Mouse (Mus musculus): Measurements from ENCODE around the gene Hcrtr1.

Hcrtr1 gene

DNA sequence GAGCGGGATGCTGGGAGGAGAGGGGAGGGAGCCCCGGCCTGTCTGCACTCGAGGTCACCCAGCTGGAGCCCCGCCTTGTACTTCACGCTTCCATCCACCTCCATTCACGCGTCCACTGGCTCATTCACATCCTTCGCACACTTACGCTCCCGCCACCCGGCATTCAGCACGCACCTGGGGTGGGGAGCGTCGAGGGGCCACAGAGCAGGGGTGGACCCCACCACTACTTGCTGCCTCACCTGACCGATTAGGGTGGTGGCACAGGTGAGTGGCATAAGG, at the start of gene Hcrtr1:
TSS of gene Hcrtr1 (minus strand) at position 146 of the 279 bp plus-strand sequence.
- DNase-seq (ENCODE audit: low spot score): no peak

DNA sequence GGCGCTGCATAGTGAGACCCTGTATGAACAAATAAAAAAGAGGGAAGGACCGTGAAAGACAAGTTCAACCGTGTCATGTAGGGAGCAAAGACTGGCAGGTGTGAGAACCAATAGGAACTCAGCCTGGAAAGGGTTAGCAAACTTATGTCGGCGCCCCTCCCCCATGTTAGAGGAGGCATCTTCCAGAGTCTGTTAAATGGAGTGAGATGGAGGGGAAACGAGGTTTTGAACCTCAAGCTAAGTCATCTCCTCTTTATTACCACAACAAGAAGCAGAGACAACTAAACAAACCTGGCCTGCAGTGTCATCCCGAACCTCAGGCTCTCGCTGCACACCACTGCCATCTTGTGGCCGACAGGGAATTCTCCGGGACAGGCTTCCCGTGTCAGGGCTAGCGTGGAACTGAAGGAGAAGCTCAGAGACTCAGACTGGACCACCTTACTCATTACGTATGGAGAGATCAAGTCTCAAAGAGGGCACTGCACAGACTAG, 49.7 kb upstream of the Hcrtr1 start:
- DNase-seq (ENCODE audit: low spot score): peak; percentile 61

DNA sequence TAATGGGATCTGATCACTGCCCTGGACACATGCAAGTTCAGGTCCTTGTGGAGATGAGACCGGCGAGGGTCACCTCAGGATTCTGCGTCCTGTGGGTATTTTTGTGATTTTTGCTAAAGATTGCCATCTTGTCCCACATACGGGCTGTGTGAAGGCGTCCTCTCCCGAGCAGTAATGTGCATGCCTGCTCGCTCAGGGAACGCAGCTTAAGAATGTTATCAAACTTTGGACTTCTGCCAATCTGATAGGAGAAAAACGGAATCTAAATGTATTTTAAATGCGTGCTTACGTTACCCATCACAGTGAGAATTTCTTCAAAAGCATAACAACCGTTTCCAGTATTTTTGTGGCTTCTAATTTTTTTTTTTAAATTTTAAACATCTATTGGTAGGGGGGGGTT, 47.7 kb upstream of the Hcrtr1 start:
- no peak for DNase-seq (ENCODE audit: low spot score)

DNA sequence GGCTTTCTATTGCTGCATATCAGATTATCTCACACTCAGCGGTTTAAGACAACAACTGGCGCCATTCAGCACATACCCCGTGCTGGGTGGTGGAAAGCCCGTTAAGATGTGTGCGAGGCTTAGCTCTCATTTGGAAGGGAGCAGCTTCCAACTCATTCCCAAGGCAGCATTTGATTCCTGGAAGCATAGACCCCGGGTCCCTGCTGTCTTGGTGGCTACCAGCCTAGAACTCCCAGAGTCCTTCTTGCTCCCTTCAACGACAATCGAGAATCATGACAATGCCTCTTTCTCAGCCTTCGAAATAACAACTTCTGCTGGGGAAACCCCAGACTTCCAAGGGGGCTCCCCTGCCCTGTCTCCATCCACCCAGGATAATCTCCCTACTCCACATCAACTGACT, 47.3 kb upstream of the Hcrtr1 start:
- no peak for DNase-seq (ENCODE audit: low spot score)

DNA sequence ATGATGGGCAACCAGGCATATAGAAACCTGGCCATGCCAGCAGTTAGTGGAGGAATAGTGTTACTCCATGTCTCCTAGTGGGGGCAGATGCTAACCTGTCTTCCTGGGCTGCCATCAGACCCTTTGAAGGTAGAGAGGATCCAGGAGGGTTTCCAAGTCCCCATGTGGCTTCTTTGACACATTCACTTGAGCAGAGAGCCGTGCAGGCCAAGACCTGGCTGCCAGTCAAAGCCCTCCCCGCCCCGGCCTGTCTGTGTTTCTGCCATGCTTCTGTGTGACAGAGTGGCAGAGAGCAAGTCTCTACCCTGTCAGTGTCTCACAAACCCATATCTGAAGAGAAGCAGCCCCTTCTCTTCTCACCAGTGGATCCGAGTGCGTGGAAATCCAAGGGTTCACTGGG, 44.7 kb upstream of the Hcrtr1 start:
- DNase-seq (ENCODE audit: low spot score): no peak

DNA sequence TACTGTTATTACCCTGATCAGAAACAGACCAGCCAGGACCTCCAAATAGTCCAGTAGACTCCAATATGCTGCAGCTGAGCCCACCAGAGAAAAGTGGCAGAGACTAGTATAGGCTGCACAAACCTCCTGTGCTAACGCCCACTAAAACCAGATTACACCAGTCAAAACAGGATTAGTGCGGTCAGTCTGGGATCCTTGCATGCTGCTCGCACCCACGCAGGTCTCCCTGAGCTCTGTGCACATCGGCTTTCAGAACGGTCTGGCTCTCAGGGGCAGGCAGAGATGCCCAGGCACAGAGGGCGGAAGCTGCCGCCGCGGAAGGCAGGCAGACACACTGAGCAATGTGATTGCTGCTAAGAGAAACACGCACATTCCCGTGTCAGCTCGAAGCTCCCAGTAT, 43.9 kb upstream of the Hcrtr1 start:
- DNase-seq (ENCODE audit: low spot score): no peak

DNA sequence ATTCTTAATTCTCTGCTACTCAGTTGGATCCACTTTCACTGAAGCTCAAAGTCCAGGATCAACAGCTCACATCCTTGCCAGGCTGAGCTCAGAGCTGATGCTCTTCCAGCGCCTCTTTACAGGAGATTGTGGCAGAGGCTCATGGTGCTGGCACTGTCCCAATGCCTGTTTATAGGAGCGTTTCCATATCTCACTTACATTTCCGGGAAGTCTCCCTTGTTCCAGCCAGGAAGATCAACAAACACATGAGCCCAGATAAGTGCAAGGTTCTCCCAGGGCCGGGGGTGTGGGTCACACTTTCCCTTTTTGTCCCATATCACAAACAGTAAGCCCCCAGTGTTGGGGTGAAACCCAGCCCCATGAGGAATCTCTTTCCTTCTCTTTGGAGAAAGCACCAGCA, 42.7 kb upstream of the Hcrtr1 start:
- DNase-seq (ENCODE audit: low spot score): no peak

DNA sequence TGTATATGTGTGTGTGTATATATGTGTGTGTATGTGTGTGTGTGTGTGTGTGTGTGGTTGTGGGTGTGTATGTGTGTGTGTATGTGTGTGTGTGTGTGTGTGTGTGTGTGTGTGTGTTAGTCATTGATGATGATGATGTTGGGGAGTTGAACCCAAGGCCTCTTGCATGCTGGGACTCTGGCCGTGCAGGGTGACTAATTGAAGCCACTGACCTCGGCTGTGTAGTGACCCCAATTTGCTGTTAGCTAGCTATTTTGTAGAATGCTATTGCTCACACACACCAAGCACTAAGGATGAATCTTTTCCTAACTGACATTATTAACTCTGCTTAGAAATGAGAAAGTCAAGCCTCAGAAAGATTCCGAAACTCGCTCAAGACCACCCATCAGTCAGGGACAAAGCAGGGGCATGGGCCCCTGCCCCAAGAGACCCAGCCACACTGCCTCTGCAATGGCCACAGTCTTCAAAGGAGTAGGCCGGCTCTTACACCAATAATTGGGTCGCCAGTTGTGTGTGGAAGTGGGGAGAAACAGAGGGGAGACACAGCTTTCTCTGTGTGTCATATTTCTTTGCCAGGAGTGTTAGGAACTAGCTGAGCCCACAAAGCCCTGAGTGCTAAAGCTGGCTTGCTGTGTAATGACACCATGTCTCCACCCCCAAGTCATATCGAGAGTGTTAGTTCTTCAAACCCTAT, 41.9 kb upstream of the Hcrtr1 start:
- no peak for DNase-seq (ENCODE audit: low spot score)

DNA sequence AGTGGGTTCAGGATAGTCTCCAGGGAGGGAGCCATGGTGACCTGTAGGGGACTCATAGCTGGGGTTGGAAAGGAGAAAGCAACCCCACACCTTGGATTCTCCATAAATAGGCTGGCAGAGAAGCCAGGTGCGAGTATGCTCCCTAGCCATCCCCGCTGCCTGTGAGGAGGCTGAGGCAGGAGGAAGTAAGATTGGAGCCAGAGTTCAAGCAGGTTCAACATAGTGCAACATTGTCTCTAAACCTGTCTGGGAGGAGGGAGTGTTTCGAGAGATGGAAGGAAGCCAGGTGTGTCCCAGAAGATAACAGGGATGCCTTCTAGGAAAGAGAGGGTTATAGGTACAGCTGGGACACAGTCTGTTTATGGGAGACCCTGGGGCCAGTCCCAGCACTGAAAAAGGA, 40.7 kb upstream of the Hcrtr1 start:
- no peak for DNase-seq (ENCODE audit: low spot score)

DNA sequence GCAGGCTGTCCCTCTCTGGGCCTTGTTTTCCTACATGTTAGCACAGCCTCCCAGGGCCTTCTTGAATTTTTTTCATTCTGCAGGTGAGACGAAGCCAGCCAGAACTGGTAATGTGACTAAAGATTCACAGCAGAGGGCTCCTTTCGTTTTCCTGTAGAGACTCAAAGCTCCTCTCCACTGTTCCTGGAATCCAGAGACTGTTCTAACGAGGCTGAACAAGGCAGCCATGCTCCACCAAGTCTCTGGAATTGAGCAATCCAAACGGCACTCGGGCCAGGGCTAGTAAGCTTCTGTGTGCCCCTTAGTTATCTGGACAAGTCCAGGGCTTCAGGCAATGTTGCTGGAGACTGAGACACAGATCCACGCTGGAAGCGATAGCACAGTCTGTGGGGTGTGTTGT, 38.4 kb upstream of the Hcrtr1 start:
- no peak for DNase-seq (ENCODE audit: low spot score)

DNA sequence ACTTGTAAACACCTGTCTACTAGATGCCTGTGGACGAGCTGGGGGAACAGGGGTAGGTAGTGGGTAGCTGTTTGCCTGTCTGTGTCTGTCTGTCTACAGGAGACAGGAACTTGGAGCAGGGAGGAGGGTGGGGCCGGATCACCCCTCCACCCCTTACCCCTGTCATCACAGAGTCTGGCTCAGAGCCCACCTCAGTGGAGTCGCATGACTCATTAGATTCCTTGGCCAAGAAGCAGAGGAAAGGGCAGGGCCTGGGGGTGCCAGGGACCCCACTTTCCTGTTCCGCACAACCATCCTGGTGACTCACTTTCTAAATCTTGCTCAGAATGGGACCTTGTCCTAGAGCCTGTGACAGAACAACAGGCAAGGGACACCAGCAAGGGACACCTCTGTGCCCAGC, 37.9 kb upstream of the Hcrtr1 start:
- DNase-seq (ENCODE audit: low spot score): no peak

DNA sequence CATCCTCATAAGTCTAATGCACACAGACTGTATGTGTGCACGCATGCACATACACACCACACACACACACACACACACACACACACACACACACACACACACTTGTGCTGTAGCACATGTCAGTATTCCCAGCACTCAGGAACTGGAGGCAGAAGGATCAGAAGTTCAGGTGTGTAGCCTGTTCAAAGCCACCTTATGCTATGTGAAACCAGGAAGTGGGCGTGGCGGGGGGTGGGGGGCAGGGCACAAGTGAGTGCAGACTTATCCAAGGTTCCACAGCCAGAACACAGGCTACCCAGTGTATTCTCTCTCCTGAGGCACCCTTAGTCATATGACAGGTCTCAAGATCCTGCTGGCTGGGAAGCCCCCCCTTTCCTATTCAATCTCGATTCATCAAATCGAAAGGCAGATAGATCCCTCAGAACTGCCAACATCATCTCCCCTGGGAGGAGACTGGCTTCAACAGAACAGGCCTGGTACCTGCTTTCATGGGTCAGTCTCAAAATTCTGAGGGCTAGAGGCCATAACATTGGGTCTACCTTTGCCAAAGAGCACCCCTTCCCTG, 37.1 kb upstream of the Hcrtr1 start:
- DNase-seq (ENCODE audit: low spot score): no peak

DNA sequence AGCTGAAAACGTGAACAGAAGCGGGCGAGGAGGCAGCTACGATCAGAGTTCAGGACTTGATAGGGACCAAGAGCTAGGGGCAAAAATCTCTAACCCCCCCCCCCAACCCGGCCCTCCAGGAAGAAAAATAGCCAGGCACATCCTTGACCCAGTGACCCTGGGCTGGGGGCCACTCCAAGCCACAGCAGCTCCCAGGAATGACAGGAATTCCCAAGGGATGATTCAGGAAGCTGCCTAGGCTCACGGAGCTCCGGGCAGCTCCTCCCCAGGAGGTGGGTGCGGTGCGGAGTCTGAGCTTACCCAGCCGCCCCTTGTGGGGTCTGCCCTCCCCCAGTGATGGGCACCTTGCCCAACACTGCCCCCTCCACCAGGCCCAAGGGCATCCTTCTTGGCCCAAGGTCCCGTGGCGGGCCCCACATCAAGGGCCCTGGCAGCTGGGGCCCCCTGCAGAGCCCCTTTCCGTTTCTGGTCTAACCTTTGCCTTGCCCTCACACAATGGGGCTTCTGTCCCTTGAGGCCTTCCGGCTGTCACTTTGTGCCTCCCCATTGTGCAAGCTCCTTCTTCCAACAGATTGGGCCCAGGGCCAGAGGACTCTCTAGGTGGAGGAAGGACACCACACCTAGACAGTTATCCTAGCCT, 36.0 kb upstream of the Hcrtr1 start, which contains the start of gene Tinagl1:
TSS of gene Tinagl1 (minus strand) at position 51 of the 640 bp plus-strand sequence.
- DNase-seq (ENCODE audit: low spot score): no peak

DNA sequence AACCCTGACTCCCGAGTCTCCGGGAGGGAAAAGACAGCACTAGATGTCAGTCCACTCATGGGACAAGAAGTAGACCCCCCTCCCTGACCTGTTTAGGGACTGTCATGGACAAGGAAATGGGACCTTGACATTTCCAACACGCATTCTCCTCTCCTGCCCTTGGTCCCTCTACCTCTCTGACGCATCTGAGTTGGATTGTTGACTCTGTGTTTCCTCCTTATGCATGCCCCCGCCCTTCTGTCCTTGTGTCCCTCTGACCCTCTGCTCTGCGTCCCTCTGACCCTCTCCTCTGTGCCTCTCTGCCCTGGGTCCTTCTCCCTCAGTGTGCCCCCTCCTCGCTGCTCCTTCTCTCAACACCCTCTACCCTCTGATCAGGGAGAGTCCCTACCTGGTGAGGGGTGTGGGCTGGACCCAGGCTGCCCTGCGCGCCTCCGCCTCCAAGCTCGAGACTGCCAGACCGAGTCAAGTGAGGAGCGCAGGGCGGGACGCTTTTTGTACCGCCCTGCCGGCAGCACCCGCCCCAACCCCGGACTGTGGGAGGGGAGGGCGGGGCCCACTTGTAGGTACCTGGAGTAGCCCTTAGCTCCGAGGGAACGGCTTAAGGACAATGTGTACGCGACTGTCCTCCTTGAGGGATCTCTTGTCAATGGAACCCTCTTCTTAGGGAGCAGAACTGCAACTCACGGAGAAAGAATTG, 35.3 kb upstream of the Hcrtr1 start:
- DNase-seq (ENCODE audit: low spot score): peak; percentile 68

DNA sequence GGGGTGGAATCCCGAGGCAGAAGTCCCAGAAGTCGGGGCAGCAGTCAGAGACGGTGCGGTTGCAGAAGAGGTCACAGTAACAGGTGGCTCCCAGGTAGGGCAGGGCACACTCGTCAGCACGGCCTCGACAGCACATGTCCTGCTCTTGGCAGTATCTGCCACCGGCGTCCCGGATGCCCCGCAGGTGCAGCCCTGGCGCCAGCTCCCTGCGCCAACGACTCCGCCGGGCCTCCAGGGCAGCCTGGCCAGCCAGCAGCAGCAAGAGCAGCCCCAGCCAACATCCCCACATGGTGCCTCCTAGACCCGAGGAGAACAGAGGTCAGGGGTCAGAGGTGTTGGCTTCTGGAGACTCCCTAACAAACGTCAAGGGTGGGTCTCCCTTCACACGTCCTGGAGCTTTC, 34.8 kb upstream of the Hcrtr1 start:
- DNase-seq (ENCODE audit: low spot score): no peak

DNA sequence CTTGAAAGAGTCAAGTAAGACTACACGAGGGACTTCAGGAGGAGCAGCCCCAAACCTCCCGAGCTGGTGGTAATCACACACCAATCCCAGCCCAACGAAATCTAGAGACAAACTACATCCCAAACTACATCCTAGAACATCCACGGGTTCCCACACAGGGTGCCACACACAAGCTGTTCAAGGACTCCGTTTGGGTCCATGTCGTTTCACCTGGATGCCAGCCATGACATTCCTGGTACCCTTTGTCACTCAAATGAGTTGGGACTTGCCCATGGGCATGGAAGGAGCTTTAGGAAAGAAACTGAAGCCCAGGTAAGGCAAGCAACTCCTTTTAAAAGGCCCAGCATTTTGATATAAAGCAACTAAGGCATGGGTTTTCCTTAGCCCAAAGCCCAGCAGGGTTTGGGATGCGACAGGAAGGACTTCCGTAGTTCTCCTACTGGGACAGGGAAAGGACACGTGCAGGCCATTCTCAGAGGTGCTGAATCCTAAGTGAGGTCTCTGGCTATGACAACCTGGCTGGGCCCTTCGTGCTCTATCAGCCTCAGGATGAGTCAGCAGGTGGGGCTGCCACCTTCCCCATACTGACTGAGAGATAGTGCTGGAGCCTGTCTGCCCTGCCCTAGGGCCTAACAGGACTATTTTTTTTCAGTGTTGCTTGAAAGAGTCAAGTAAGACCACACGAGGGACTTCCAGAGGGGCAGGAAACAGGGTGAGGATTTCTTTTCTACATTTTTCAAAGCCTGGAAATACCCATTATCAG, 34.1 kb upstream of the Hcrtr1 start:
- peak; percentile 61 for DNase-seq (ENCODE audit: low spot score)

DNA sequence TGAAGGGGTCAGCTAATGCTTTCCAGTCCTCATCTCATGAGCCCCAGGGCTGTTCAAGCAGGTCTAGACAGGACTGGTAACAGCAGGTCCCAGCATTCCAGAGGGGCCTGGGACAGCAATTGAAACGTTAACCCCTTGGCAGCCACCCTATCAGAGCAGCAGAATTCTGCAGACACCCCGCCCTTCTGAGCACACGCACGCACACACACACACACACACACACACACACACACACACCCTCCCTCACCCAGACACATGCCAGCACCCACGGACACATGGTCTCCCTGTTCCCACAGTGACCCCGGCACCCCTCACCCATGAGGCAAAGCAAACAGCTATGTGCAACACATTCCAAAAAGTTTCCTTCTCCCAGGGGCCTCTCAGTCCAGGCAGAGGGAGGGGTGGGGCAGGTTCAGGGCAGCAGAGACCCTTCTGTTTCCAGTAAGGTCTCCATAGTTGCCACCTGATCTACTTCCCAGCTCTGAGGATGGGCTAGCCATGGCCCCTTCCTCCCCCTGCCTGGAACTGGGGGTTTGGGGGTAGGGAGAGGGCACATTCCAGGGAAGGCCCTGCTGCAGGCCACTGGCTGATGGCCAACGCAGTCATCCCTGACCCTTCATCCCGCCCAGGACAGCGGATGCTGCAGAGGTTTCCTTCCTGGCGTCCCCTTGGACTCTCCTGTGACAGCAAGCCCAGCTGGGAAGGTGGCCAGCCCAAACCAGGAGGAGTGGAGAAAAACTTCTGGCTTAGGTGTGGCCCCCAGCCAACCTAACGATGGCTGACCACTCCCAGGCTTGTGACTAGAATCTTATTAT, 33.0 kb upstream of the Hcrtr1 start:
- DNase-seq (ENCODE audit: low spot score): no peak

DNA sequence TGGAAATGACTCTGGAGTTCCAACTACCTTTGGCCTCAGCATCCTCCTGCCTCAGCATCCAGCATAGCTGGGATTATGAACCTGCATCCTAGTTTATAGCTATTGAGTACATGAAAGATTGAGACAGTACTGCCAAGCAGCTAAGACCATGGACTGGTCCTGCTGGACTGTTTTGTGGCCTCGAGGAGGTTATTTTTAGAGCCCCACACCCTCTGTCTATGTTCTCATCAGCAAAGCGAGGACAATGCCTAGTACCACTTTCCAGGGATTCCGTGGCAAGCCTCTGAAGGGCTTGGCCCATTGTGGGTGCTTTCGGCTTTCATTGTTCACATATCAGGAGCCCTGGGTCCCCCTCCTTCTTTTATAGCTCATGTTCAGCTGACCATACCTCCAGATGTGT, 31.2 kb upstream of the Hcrtr1 start:
- no peak for DNase-seq (ENCODE audit: low spot score)

DNA sequence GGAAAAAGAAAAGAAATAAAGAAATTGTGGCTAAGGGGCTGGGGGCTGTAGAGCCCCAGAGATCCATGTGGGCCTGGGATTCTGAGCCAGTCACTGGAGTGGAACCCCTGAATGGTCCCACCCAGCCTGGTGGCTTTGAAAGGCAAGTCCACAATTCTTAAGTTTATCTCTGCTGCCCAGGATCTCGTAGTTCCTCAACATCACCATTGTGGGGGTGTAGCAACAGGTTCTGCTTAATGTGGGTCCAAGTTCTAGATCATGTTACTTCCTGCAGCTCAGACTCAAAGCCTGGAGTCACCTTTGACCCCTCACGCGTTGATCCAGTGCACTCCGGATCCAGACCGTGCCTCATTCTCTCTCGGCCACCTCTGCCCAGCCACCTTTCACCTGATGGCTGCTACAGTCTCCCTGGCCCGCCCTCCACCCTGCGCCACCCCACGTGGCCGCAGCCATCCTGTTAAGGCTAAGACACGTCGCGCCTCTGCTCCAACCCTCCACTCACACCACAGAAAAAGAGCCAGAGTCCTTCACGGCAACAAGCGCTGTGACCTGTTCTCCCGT, 30.3 kb upstream of the Hcrtr1 start:
- DNase-seq (ENCODE audit: low spot score): no peak

DNA sequence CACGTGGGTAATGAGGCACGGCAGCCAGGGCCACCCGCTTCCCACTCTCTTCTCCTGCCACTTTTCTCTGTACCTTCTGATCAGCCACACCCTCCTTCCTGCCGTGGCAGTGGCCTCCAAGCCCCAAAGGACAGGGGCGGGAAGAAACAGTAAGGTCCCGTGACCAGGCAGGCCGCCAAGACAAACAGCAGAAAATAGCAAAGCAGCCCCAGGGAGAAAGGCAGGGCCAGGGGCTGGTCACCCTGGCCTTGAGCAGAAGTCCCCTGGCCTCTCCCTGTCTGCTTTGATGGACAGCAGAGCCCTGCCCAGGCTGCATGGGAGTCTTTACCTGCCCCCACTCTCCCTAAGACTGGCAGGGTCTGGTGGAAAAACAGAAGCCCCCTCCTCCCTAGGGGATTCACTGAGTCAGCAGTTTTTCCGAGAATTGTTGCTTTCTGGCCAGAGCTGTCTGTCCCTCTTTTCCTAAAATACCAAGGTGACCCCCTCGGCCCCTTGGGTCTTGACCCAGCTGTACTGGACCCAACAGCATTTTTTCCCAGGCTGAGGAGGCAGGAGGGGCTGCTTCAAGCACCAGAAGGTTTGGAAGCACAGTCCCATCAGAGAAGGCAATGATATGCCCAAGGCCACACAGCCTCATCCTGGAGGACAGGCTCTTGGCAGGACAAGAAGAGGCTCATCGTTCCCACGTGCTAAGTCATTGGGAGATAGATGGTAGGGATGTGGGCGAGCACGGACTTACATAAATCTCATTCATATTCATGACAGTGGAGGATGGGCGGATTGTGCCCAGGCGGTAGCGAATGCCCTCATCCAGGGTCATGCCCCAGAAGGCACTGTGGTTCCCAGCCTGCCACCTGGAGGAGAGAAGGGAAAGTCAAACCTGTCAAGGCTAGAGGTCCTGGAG, 29.4 kb upstream of the Hcrtr1 start:
- DNase-seq (ENCODE audit: low spot score): no peak
